Mouse (Mus musculus) brain, embryonic 14.5 days (tissue): Measurements from ENCODE around the gene Phlda1.

Experiments
- CTCF ChIP-seq: fragments of 200-500 bp; IDR thresholded peaks from 2 replicates; pipeline ENCODE4 v1.5.1; 2012; ENCODE audit warnings: inconsistent platforms, mild to moderate bottlenecking, moderate library complexity, borderline replicate concordance; ENCODE audit not compliant: insufficient read depth, insufficient read length; ENCODE audit errors: extremely low read depth
- POLR2A ChIP-seq: fragments of 200-500 bp; IDR thresholded peaks from 2 replicates; pipeline ENCODE4 v1.6.1; 2012; ENCODE audit warnings: mild to moderate bottlenecking, inconsistent platforms, borderline replicate concordance; ENCODE audit not compliant: poor library complexity, insufficient read depth, insufficient read length, severe bottlenecking; ENCODE audit errors: extremely low read depth

DNA sequence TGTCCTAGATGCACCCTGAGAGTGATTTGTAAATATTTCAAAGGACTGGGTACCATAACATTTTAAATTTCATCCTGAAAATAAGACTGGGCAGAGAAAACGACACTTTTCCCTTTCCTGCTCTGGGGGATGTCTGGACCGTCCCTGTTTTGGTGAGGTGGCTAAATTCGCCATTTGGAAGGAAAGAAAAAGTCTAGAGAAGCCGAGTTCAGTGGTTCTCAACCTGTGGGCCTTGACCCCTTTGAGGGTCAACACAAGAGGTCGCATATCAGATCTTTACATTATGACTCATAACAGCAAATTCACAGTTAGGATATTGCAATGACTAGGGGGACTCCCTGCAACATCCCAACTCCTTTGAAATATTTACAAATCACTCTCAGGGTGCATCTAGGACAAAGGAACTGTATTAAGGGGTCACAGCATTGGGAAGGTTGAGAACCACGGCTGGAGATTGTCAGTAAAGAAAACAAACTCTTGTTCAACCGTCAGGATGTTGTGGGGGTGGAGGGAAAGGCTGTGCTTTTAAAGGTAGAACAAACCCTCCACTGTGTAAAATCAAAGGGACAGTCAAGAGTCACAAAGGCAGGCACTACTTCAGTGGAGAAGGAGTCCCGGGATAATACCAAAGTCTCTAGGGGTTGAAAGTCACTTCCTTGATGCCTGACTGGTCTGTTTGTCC is 3.2 kb downstream of the Phlda1 start:
- TF ChIP-seq CTCF (no peak), POLR2A (no peak)
